Mouse (Mus musculus) MEL (cell line): ENCODE data around the gene Prkag2. TPM values are rescaled to one million over a fixed set of nuclear protein-coding genes. Genes with fewer than 3 reads are reported as not detected.

Experiments
- DNase-seq: peaks from one replicate; pipeline ENCODE4 v3.0.0; 2011; ENCODE audit warnings: low read depth, low spot score
- H3K27ac ChIP-seq: 2 replicates; pipeline ENCODE4 v1.5.1; 2012; ENCODE audit warnings: low read depth, mild to moderate bottlenecking, control low read depth, low read length, moderate library complexity; ENCODE audit not compliant: control insufficient read depth
- H3K27me3 ChIP-seq, 2 experiments: fragments of 150-350 bp in 1 of 2; sonication (generic) in 1 of 2; 2 replicates each; pipeline ENCODE4 v1.6.1; 2012; ENCODE audit warnings: low read length in 2 of 2, mild to moderate bottlenecking in 2 of 2, improper control_type of control experiment in 1 of 2, moderate library complexity in 1 of 2; ENCODE audit not compliant: insufficient read depth in 2 of 2, control insufficient read depth in 1 of 2
- H3K36me3 ChIP-seq, 2 experiments: 2 replicates each; pipeline ENCODE4 v1.6.1; 2012 to 2014; ENCODE audit warnings: low read length in 2 of 2, improper control_type of control experiment in 1 of 2, inconsistent platforms in 1 of 2, mild to moderate bottlenecking in 1 of 2; ENCODE audit not compliant: insufficient read depth in 2 of 2, control insufficient read depth in 1 of 2
- H3K4me1 ChIP-seq, 2 experiments: fragments of 150-350 bp in 1 of 2; sonication (generic) in 1 of 2; 2 replicates each; pipeline ENCODE4 v1.6.1; 2012; ENCODE audit warnings: low read length in 2 of 2, improper control_type of control experiment in 1 of 2, mild to moderate bottlenecking in 1 of 2; ENCODE audit not compliant: insufficient read depth in 2 of 2, control insufficient read depth in 1 of 2
- H3K4me3 ChIP-seq, 2 experiments: fragments of 150-350 bp in 1 of 2; sonication (generic) in 1 of 2; 2 replicates each; pipeline ENCODE4 v1.5.1; 2012; ENCODE audit warnings: low read depth in 2 of 2, low read length in 2 of 2, mild to moderate bottlenecking in 2 of 2, moderate library complexity in 2 of 2, control low read depth in 1 of 2, improper control_type of control experiment in 1 of 2; ENCODE audit not compliant: control insufficient read depth in 1 of 2, insufficient read depth in 1 of 2
- H3K79me2 ChIP-seq: 2 replicates; pipeline ENCODE4 v1.6.1; 2012; ENCODE audit warnings: mild to moderate bottlenecking, low read length, moderate library complexity; ENCODE audit not compliant: control insufficient read depth, poor library complexity, insufficient read depth
- H3K9ac ChIP-seq: 2 replicates; pipeline ENCODE4 v1.6.1; 2012; ENCODE audit warnings: low read depth, mild to moderate bottlenecking, control low read depth, low read length, moderate library complexity; ENCODE audit not compliant: control insufficient read depth, poor library complexity, severe bottlenecking
- H3K9me3 ChIP-seq: fragments of 150-350 bp; sonication (generic); replicated peaks from 2 replicates; pipeline ENCODE4 v1.6.1; 2012; ENCODE audit warnings: mild to moderate bottlenecking, low read length, improper control_type of control experiment, moderate library complexity; ENCODE audit not compliant: insufficient read depth
- CTCF ChIP-seq, 3 experiments: IDR thresholded peaks in 2 of 3; conservative IDR thresholded peaks in 1 of 3; 2 replicates each; pipeline ENCODE4 v1.5.1; 2011 to 2012; ENCODE audit warnings: low read length in 3 of 3, low read depth in 2 of 3, mild to moderate bottlenecking in 2 of 3, improper control_type of control experiment in 1 of 3, inconsistent platforms in 1 of 3, mixed read lengths in 1 of 3, moderate library complexity in 1 of 3; ENCODE audit not compliant: control insufficient read depth in 1 of 3, insufficient read depth in 1 of 3, poor library complexity in 1 of 3, severe bottlenecking in 1 of 3
- ELF1 ChIP-seq: IDR thresholded peaks from 2 replicates; pipeline ENCODE4 v1.6.1; 2014; ENCODE audit warnings: low read depth, mild to moderate bottlenecking, inconsistent platforms, low read length, improper control_type of control experiment, moderate library complexity
- EP300 ChIP-seq, 2 experiments: IDR thresholded peaks; 2 replicates each; pipeline ENCODE4 v1.6.1; 2011; ENCODE audit warnings: improper control_type of control experiment in 2 of 2, low read length in 2 of 2, low read depth in 1 of 2, mild to moderate bottlenecking in 1 of 2
- GABPA ChIP-seq: IDR thresholded peaks from 2 replicates; pipeline ENCODE4 v1.6.1; 2012; ENCODE audit warnings: low read depth, mild to moderate bottlenecking, inconsistent platforms, low read length, improper control_type of control experiment, moderate library complexity
- GATA1 ChIP-seq: IDR thresholded peaks from 2 replicates; pipeline ENCODE4 v1.6.1; 2011; ENCODE audit warnings: low read depth, low read length, improper control_type of control experiment
- HCFC1 ChIP-seq: IDR thresholded peaks from 2 replicates; pipeline ENCODE4 v1.6.1; 2012; ENCODE audit warnings: low read depth, mild to moderate bottlenecking, inconsistent platforms, low read length, improper control_type of control experiment, moderate library complexity
- KAT2A ChIP-seq: conservative IDR thresholded peaks from 2 replicates; pipeline ENCODE4 v1.6.1; 2012; ENCODE audit warnings: low read depth, low read length, improper control_type of control experiment, inconsistent platforms
- MAFK ChIP-seq: IDR thresholded peaks from 2 replicates; pipeline ENCODE4 v1.6.1; 2011; ENCODE audit warnings: low read depth, mild to moderate bottlenecking, low read length, improper control_type of control experiment, borderline replicate concordance
- MYB ChIP-seq: IDR thresholded peaks from 2 replicates; pipeline ENCODE4 v1.6.1; 2011; ENCODE audit warnings: mild to moderate bottlenecking, low read depth, low read length, improper control_type of control experiment
- NRF1 ChIP-seq: IDR thresholded peaks from 2 replicates; pipeline ENCODE4 v1.6.1; 2014; ENCODE audit warnings: low read depth, mild to moderate bottlenecking, inconsistent platforms, low read length, improper control_type of control experiment, moderate library complexity; ENCODE audit not compliant: poor library complexity, insufficient read depth, severe bottlenecking
- POLR2AphosphoS2 ChIP-seq: IDR thresholded peaks from 2 replicates; pipeline ENCODE4 v1.6.1; 2011; ENCODE audit warnings: low read length, improper control_type of control experiment
- TAL1 ChIP-seq: IDR thresholded peaks from 2 replicates; pipeline ENCODE4 v1.6.1; 2012; ENCODE audit warnings: mild to moderate bottlenecking, inconsistent platforms, low read length, moderate library complexity, mixed read lengths
- TBP ChIP-seq: IDR thresholded peaks from 2 replicates; pipeline ENCODE4 v1.8.0; 2011; ENCODE audit warnings: low read depth, low read length, improper control_type of control experiment
- TCF12 ChIP-seq: IDR thresholded peaks from 2 replicates; pipeline ENCODE4 v1.6.1; 2014; ENCODE audit warnings: low read depth, mild to moderate bottlenecking, inconsistent platforms, low read length, improper control_type of control experiment, moderate library complexity
- UBTF ChIP-seq: IDR thresholded peaks from 2 replicates; pipeline ENCODE4 v1.6.1; 2012; ENCODE audit warnings: low read depth, mild to moderate bottlenecking, inconsistent platforms, low read length, improper control_type of control experiment, moderate library complexity, borderline replicate concordance; ENCODE audit not compliant: insufficient read depth
- USF1 ChIP-seq: IDR thresholded peaks from 2 replicates; pipeline ENCODE4 v1.6.1; 2014; ENCODE audit warnings: low read depth, mild to moderate bottlenecking, inconsistent platforms, low read length, improper control_type of control experiment, moderate library complexity
- ZC3H11A ChIP-seq: IDR thresholded peaks from 2 replicates; pipeline ENCODE4 v1.6.1; 2012; ENCODE audit warnings: low read depth, mild to moderate bottlenecking, inconsistent platforms, low read length, improper control_type of control experiment
- polyA plus RNA-seq, 2 experiments: library from polyadenylated mRNA; stranded (reverse) in 1 of 2; unstranded in 1 of 2; fragments of >175 nt in 1 of 2; fragments of >200 nt in 1 of 2; gene quantifications; 2 replicates each; pipeline versions ENCODE4 v1.2.1 to v1.2.4; 2012; ENCODE audit warnings: low replicate concordance in 2 of 2, low read depth in 1 of 2; ENCODE audit not compliant: insufficient read length in 2 of 2, insufficient read depth in 1 of 2, missing spikeins in 1 of 2
- total RNA-seq: library from RNA; depleted of rRNA; stranded (reverse); fragments of 300-350 nt; gene quantifications from 2 replicates; pipeline ENCODE4 v1.2.3, GENCODE M21; 2012

The Prkag2 gene
- total and polyA plus RNA-seq, 3 experiments: 8.0 to 27.9 TPM; not detected in 1

GRCm38 (mm10) chr5:25005532-25006129 is 94.8 kb downstream of the Prkag2 start:
- no peak overlapping the region for H3K4me3 ChIP-seq
- H3K36me3 ChIP-seq: peaks cover 0 to 5% of the 10 kb centered on the region in 2 experiments; a peak in 1 of 4 replicates
- no peaks in the 10 kb centered on the region for H3K79me2 ChIP-seq
- H3K9ac ChIP-seq: no peak overlapping the region
- no peaks in the 10 kb centered on the region for H3K27me3 ChIP-seq
- H3K4me1 ChIP-seq: peaks cover 5 to 8% of the 10 kb centered on the region in 2 experiments
- DNase-seq: peak; percentile 62
- no peaks in the 10 kb centered on the region for H3K9me3 ChIP-seq
- H3K27ac ChIP-seq: no peak overlapping the region
- 0 out of 2 replicates have a peak, but pooled peaks have one; percentile 30 for TF ChIP-seq ELF1
- 0 out of 2 replicates have a peak, but pooled peaks have one; percentile 21 for TF ChIP-seq TCF12
- TF ChIP-seq CTCF (IDR thresholded peaks at IDR 0.05 in 2 of 3, conservative IDR thresholded peaks at IDR 0.05 in 1 of 3; ENCODE audit: control insufficient read depth in 1 of 3, insufficient read depth in 1 of 3, low read depth in 2 of 3, low read length in 3 of 3, poor library complexity in 1 of 3, severe bottlenecking in 1 of 3): no peak

- no peak for TF ChIP-seq TAL1
- TF ChIP-seq, all 39 proteins: peak for 0
- H3K27me3 ChIP-seq: no peaks in the 10 kb centered on the region
- peaks cover 0 to 3% of the 10 kb centered on the region in 2 experiments; a peak in 1 of 4 replicates for H3K36me3 ChIP-seq
- no peaks in the 10 kb centered on the region for H3K79me2 ChIP-seq
- no peak for DNase-seq
- H3K4me1 ChIP-seq: peaks cover 5 to 11% of the 10 kb centered on the region in 2 experiments; a peak in 3 of 4 replicates
- H3K9ac ChIP-seq: no peak overlapping the region
- H3K9me3 ChIP-seq: no peaks in the 10 kb centered on the region
- no peak overlapping the region for H3K4me3 ChIP-seq
- no peak overlapping the region for H3K27ac ChIP-seq
Measured at GRCm38 (mm10) chr5:25001391-25001794, 99.0 kb downstream of the Prkag2 start.

DNA sequence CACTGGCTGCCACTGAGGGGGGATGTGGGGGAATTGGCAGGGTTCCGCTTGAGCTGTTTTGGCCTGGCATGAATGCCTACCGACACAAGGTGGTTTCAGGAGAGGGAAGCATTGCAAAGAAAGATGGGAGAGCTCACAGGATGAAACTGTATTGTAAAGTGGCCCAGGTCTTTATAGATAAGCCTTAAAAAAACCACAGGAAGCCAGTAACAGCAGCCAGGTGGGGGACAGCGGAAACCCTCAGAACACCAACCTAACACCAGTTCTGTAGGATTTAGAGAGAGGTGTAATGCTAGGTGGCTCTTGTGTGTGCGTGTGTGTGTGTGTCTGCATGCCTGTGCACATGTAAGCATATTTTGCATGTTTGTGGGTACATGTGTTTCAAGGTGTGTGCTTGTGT is 101.1 kb downstream of the Prkag2 start:
- Histone ChIP-seq H3K9ac (no peak overlapping the region), H3K4me3 (no peak overlapping the region), H3K79me2 (no peaks in the 10 kb centered on the region), H3K27ac (no peak overlapping the region), H3K4me1 (peaks cover 2 to 7% of the 10 kb centered on the region in 2 experiments; a peak in 1 of 4 replicates), H3K9me3 (no peaks in the 10 kb centered on the region), H3K36me3 (no peaks in the 10 kb centered on the region), H3K27me3 (no peaks in the 10 kb centered on the region)
- DNase-seq: peak; percentile 27
- TF ChIP-seq TBP (no peak), GATA1 (0 out of 2 replicates have a peak, but pooled peaks have one; percentile 3), TAL1 (peak; percentile 21; the same call in 1 of the 2 replicates)

GRCm38 (mm10) chr5:24995576-24996100 is 104.8 kb downstream of the Prkag2 start:
- peaks cover 7 to 10% of the 10 kb centered on the region in 2 experiments; a peak in 3 of 4 replicates for H3K4me1 ChIP-seq
- no peaks in the 10 kb centered on the region for H3K27me3 ChIP-seq
- no peak overlapping the region for H3K9ac ChIP-seq
- no peak overlapping the region for H3K4me3 ChIP-seq
- H3K79me2 ChIP-seq: no peaks in the 10 kb centered on the region
- DNase-seq: no peak
- no peak overlapping the region for H3K27ac ChIP-seq
- peaks cover 0 to 2% of the 10 kb centered on the region in 2 experiments; a peak in 1 of 4 replicates for H3K36me3 ChIP-seq
- TF ChIP-seq ZC3H11A (no peak), UBTF (no peak), USF1 (no peak), KAT2A (no peak), POLR2AphosphoS2 (no peak), MAFK (no peak), NRF1 (no peak), CTCF (IDR thresholded peaks at IDR 0.05 in 2 of 3, conservative IDR thresholded peaks at IDR 0.05 in 1 of 3; ENCODE audit: control insufficient read depth in 1 of 3, insufficient read depth in 1 of 3, low read depth in 2 of 3, low read length in 3 of 3, poor library complexity in 1 of 3, severe bottlenecking in 1 of 3) (no peak), TBP (no peak), HCFC1 (no peak), MYB (no peak), GABPA (no peak), EP300 (IDR thresholded peaks at IDR 0.05; ENCODE audit: low read depth in 1 of 2, low read length in 2 of 2) (no peak)
- no peaks in the 10 kb centered on the region for H3K9me3 ChIP-seq
